Mouse (Mus musculus) cerebellum, postnatal 25 days (tissue): ENCODE data around the gene Gm17332.
"Not testable (repeated sequence)": the region's sequence is repeated elsewhere in the genome, so short reads cannot be mapped to it uniquely, and the experiment has no call there.

Experiments
- DNase-seq, 2 experiments: peaks; one replicate each; pipeline ENCODE4 v3.0.0; 2021; ENCODE audit warnings: mixed read lengths in 2 of 2

Gm17332 gene

DNA sequence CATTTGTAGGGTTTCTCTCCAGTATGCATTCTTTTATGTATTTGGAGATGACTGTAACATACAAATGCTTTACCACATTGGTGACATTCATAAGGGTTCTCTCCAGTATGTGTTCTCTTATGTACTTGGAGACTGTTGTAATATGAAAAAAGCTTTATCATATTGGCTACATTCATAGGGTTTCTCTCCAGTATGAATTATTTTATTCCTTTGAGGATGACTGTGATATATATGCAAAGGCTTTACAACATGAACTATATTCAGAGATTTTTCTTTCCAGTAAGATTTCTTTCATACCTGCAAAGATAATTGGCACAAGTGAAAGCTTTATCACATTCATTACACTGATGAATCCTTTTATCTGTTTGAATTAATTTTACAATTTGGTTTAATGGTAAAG, at the start of gene Gm17332:
Gene Gm17332, minus strand, starts transcription at position 101 of the 400 bp plus-strand sequence.
- no peak for DNase-seq

DNA sequence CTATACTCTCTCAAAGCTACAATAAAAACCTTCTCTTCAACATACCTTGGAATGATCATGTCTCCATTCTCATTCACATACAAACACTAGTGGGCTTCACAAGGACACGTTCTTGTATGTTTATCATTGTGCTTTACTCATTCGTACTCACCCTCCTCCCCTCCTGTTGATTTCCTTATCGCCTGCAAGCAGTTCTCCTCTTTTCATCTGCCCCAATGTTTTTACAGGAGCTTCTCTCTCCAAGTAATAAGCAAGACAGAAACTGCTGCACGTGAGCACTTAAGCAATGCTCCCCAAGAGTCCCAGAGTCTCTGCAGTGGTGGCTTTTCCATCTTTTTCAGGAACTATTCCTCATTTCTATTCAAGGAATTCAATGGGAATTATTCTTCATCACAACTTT, 47.7 kb upstream of the Gm17332 start:
- DNase-seq = no peak

DNA sequence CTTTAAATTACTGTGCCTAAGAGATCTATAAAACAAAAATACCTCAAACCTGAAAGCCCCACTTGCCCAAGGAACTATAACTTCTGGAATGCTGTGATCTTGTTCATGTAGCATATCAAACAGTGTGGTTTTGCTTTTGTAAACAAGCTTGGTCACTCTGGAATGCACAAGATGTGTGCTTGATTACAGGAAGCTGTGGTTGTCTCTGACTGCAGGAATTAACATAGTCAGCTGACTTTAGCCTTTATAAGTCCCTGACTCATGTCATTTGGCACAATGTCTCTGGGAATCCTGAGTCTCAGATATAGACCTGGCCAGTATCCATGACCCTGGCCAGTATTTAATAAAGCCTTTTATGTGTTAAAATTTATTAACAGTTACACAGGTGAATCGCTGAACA, 43.1 kb upstream of the Gm17332 start:
- no peak for DNase-seq

DNA sequence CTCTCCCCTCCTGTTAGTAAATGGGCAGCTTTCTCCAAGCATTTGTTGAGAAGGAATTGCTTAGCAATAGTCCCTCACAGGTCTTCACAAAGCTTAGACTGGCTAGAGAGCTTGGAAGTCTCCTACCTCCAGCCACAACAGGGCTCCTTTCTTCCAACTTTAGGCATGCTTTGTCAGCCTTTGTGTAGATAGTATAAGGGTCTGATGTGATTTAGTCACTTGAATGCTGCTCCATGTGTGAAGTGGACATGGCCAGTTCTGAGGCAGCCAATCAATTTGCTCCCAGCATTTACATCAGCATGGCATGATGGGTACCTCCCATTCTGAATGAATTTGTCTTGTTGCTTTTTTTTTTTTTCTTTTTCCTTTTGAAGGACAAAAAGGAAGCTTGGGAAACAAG, 35.7 kb upstream of the Gm17332 start:
- DNase-seq = no peak

DNA sequence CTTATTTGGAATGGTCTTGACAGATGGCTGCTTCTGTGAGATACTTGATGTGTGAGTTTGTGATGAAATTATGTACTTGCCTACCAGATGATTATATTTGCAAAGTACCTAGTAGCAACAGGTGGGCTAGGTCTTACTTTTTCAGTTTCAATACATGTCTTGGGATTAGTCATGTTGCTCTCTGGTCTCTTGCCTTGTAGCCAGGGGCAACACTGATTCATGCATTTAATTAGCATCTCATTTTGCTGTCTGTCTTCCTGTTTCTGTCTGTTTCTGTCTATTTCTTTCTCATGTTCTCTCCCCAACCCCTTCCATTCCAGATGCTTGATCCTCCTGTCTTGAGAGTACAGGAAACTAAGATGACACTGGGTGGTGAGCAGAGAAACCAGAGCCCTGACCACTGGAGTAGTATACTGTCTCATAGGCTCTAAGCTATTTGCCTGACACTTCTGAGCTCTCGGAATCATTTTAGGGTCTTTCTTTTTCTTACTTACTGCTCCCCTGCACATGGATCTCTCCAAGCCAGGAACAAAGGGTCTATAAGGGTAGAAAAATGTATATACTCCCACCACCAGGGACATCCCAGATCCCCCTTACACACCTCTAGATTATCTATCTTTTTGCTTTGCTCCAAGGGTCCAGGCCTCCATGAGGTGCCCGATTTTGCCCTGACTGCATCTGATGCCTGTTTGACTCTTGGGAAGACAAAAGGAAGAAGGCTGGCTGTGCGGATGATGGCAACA, 13.5 kb upstream of the Gm17332 start:
- no peak for DNase-seq

DNA sequence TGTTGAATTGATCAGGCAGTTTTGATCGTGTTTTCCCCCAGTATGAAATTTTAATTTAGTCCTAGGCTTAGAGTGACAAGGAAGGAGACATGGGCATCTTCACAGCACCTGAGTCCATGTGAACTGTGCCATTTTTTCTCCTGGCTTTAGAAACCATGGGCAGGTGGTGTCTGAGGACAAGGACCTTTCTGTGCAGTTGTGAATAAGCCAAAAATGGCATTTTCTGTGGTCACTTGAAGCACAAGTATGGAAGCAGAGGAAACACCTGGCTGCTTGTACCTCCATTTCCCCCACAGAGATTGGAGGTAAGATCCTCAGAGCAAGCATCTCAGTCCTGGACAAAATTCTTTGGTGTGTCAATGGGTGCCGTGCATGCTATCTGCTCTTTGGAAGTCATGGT, 12.5 kb upstream of the Gm17332 start:
- no peak for DNase-seq

DNA sequence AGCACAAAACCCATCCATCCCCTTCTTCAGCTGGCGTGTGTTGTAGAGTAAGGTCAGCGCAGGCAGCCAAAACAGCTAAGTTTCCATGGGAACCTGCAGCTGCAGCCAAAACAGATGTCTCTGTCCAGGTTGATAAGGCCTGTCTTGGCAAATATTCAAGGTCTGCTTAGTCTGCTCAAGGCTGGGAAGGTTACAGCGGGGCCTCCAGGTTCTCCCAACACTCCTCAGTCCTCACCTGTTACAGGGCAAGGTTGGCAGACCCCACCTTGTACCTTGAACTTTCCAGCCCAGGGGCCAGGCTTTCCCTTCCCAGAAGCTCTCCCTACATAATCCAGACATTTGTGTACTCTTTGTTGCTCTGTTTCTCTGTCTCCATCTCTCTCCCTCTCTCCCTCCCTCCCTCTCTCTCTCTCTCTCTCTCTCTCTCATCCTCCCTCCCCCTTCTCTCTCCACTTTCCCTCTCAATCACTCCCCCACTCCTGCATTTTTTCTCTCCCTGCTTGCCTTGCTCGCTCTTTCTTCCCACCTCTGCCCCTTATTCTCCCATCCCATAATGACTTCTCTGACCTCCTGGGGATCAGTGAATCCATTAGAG, 12.1 kb downstream of the Gm17332 start:
- no peak for DNase-seq

DNA sequence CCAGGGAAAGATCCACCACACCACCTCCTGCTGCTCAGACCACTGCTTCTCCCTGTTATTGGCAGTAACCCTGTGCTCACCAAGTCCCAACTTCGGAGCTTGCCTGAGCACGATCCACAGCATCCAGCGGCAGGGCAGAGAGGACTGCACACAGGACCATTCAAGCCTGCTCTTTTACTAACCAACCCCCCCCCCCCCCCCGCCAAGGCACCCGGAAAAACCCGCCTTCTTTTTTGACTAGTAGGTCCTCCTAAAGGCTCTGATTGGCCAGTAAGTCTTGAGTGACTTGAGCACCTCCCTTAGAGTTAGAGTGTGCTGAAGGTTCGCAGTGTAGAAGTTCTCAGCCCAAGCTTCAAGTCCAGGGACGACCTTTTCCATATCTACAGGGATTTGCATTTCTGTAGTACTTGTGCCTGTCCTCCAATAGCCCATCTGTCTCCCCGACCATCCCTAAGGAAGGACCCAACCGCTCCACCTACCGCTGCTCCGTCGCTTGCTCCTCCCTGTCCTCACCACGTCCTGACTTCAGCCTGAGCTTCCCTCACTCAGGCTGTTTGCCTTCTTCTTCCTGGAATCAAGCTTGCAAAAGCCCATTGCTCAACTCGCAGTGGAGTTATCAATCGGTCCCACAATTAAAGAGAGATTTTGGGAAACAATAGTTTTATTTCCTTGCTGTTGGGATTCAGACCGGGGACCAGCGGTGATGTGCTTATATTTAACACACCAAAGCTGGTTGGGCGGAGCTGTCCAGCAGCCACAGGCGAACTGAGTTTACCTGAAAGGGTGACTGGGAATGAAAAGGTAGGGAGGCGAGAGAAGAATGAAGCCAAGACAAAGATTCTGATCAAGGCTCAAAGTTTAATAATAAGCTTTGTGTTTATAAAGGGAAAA, 12.9 kb downstream of the Gm17332 start:
- peak; percentile 26 to 47 for DNase-seq

DNA sequence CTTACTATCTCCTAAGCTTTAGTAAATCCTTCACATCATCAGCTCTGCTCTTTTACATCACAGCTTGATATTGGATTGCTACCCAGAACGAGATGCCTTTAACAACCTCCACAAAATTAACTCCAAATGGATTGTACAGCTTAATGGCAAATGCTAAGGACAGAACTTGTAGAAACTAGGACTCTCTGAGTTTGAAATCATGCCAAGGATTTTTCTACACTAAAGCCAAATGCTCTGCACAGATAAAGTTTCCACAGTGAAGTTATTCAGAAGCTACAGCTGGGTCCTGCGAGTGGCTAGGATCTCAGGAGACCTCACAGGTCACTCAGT, 13.5 kb downstream of the Gm17332 start:
- no peak for DNase-seq

DNA sequence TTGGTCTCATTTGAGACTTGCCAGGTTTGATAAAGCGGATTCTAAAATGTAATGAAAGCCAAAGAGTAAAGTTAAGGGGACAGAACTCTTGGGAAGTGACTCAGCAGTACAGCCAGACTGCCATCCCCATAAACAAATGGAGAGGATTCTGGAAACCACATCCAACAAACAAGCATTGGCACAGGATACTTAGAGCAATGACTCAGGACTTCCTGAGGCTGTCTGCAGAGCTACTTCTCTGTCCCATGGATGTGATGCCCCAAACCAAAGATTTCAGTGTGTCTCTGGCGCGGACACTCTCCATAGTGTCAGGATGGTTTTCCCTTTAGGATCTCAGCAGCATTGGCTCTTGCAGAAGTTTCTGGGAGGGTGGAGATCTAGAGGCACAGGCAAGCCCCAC, 25.2 kb downstream of the Gm17332 start:
- DNase-seq = no peak

DNA sequence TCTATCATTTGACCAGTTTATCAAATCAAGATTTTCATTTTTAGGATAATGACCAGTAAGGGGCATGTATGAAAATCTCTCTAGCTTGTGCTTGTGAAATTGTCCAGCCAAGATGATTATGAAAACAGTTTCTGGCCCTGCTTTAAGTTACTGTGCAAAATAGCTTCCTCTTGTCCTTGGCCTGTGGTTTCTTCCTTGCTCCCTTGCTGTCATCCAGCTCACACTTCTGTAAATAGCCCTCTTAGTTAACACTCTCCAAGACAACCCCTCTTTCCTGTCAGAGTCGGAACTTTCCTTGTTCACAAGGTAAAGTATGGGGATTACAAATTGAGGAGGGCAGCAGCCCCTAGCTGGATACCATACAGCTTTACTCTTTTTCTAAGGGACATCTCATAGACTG, 43.9 kb downstream of the Gm17332 start:
- not testable (repeated sequence) for DNase-seq

DNA sequence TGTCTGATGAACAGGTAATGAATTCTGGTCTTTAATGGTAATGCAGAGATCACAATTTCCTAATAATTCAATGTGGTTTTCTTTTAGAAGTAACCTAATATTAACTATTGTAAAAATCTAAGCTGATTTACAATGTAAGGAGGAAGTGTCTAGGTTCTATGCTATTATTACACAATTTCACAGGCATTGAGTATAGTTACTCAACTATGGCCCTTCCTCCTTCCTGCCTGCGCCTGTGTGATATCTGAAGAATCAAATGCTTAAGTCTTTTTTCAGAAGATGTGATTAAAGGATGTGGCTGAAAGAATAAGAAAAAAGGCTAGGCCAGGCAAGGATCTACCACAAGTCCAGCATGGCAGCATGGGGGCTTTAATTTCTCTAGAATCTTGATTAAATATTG, 47.4 kb downstream of the Gm17332 start:
- not testable (repeated sequence) for DNase-seq

DNA sequence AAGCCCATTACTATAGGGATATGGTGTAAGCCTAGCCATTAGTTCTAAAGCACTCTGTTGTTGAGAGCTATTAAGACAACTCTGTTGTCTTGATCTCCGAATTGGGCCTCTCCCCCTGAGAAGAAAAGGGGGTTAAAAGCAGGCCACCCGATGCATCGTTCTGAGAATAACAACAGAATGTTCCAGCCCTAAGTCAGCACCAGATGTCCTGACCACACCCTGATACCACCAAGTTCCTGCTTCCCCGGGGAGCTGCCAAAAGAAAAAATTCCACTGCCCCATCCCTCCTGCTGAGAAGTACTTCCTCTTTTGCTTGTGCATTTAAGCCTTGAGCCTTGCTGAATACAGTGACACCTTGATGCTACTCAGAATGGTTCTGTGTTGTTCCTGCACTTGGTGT, 48.5 kb downstream of the Gm17332 start:
- DNase-seq = not testable (repeated sequence)
